Mouse (Mus musculus): Measurements from ENCODE around the gene Wsb2. TPM values are rescaled to one million over a fixed set of nuclear protein-coding genes. Genes with fewer than 3 reads are reported as not detected.
A peak's percentile ranks its signal among the peaks of the same experiment; 100 is the strongest.
"Not testable (repeated sequence)": the region's sequence is repeated elsewhere in the genome, so short reads cannot be mapped to it uniquely, and the experiment has no call there.

Wsb2 gene
- polyA plus RNA-seq, 1 experiment: 151 TPM

DNA sequence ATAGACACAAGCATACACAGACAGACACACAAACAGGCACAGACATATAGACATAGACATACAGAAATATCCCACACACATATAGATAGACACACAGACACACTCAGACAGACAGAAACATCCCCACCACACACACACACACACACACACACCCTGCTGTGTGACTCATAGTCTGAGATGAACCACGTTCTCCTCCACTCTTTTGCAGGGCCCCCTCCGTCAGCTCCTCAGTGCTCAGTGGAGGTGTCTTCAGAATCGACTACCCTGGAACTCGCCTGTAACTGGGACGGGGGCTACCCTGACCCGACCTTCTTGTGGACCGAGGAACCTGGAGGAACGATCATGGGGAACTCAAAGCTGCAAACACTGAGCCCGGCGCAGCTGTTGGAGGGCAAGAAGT is 19.1 kb upstream of the Wsb2 start:
- no peaks in the 10 kb centered on the region for H3K4me1 ChIP-seq (ENCODE audit: control insufficient read depth, insufficient read depth, low read length)
- H3K4me3 ChIP-seq (replicated peaks; ENCODE audit: extremely low read depth, low read depth, low read length): no peak overlapping the region
- WGBS: 84% methylated on average over 10 of the region's 10 CpGs
- no peak for DNase-seq
- TF ChIP-seq POLR2A (IDR thresholded peaks at IDR 0.05; ENCODE audit: borderline replicate concordance, extremely low read depth, low read depth, low read length): no peak
- no peak for TF ChIP-seq CTCF (IDR thresholded peaks at IDR 0.05; ENCODE audit: insufficient read depth, low read length)

DNA sequence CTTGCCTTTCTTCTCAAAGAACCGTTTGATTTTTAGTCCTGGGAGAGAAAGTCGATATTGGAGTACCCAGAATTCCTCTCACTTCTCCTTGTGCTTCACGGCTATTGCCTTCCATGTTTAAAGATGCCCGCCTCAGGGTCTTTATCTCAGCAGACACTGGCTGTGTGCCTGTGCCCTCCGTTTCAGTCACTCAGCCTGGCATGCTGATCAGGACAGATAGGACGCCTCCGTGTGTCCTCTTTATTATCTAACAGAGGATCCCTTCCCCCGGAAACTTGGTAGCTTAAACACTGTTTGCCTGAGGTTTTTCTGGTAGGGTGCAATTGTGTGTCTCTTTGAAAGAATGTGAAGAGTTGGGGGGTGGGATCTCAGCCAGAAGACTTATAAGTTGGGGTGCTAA is 18.6 kb upstream of the Wsb2 start:
- Histone ChIP-seq H3K4me3 (replicated peaks; ENCODE audit: extremely low read depth, low read depth, low read length) (no peak overlapping the region), H3K4me1 (ENCODE audit: control insufficient read depth, insufficient read depth, low read length) (no peaks in the 10 kb centered on the region)
- TF ChIP-seq POLR2A (IDR thresholded peaks at IDR 0.05; ENCODE audit: borderline replicate concordance, extremely low read depth, low read depth, low read length): no peak
- WGBS: 83% methylated on average over 8 of the region's 8 CpGs
- no peak for DNase-seq

DNA sequence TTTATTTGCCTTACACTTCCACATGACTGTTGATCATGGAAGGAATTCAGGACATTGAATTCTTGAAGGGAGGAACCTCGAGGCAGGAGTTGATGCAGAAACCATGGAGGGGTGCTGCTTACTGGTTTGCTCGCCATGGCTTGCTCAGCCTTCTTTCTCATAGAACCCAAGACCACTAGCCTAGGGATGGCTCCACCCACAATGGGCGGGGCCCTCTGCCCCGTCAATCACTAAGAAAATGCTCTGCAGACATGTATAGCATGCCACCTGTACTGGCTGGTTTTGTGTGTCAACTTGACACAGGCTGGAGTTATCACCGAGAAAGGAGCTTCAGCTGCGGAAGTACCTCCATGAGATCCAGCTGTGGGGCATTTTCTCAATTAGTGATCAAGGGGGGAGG is 17.0 kb upstream of the Wsb2 start:
- no peak for DNase-seq
- Histone ChIP-seq H3K4me3 (replicated peaks; ENCODE audit: extremely low read depth, low read depth, low read length) (no peak overlapping the region), H3K4me1 (ENCODE audit: control insufficient read depth, insufficient read depth, low read length) (no peaks in the 10 kb centered on the region)
- TF ChIP-seq CTCF (IDR thresholded peaks at IDR 0.05; ENCODE audit: insufficient read depth, low read length): no peak
- TF ChIP-seq POLR2A (IDR thresholded peaks at IDR 0.05; ENCODE audit: borderline replicate concordance, extremely low read depth, low read depth, low read length): no peak
- 84% methylated on average over 6 of the region's 6 CpGs for WGBS

DNA sequence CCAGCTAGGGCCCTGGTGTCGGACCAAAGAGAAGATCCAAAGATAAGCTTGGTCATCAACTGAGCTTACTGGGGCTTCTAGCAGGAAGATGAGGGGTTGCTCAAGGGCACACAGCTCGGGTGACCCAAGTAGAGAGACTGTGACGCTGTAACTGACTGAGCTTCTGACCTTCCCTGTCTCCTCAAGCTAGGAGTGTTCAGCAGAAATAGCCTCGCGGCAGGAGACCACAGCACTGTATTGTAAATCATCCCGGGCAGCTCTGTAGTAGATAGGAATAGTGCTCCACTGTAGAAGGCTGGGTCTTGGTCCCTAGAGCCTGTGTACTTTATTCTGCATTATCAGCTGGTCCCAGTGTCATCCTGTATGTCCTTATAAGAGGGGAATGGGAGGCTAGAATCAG is 15.2 kb upstream of the Wsb2 start:
- 74% methylated on average over 6 of the region's 6 CpGs for WGBS
- Histone ChIP-seq H3K4me3 (replicated peaks; ENCODE audit: extremely low read depth, low read depth, low read length) (no peak overlapping the region), H3K4me1 (ENCODE audit: control insufficient read depth, insufficient read depth, low read length) (no peaks in the 10 kb centered on the region)
- DNase-seq: no peak
- no peak for TF ChIP-seq POLR2A (IDR thresholded peaks at IDR 0.05; ENCODE audit: borderline replicate concordance, extremely low read depth, low read depth, low read length)
- no peak for TF ChIP-seq CTCF (IDR thresholded peaks at IDR 0.05; ENCODE audit: insufficient read depth, low read length)

DNA sequence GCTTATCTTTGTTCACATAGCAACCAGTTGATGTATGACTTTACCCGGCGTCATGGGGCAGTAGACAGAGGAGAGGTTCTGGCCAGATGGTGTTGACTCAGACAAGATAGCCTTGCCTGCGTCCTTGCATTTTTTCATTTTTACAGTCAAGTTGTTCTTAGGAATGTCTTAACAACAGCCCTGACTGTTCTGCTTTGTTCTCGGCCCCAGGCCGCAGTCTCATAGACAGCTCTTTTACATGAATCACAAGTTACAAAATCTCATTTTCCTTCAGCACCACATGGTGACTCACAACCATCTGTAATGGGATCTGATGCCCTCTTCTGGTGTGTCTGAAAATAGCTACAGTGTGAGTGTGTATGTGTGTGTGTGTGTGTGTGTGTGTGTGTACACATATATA is 12.6 kb upstream of the Wsb2 start:
- DNase-seq; H3K4me3 ChIP-seq (replicated peaks; ENCODE audit: extremely low read depth, low read depth, low read length); H3K4me1 ChIP-seq (ENCODE audit: control insufficient read depth, insufficient read depth, low read length): not testable (repeated sequence)
- 92% methylated on average over 5 of the region's 5 CpGs for WGBS

DNA sequence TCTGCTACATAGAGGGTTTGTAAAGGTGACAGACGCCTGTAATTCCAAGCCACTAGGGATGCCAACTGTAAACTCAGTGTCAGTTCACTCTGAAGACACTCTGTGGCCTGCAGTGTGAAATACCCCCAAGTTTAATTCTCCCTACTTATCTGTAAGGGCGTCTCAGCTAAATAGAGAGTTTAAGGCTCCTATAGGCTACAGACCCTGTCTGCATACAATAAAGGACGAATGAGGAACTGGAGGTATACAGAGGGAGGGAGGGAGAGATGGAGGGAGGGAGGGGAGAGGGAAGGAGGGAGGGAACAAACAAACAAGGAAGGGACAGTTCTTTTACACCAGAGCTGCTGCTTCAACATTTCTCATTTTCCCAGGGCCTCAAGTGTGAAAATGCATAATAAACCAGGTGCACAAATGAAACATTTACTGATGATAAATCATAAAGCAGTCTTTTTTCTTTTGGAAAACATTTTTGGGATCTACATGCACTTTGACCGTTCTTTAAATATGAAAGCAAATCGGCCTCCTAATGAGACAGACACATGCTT is 11.6 kb upstream of the Wsb2 start:
- no peak for DNase-seq
- TF ChIP-seq POLR2A (IDR thresholded peaks at IDR 0.05; ENCODE audit: borderline replicate concordance, extremely low read depth, low read depth, low read length) (no peak), CTCF (IDR thresholded peaks at IDR 0.05; ENCODE audit: insufficient read depth, low read length) (no peak)
- 85% methylated on average over 5 of the region's 5 CpGs for WGBS
- no peaks in the 10 kb centered on the region for H3K4me1 ChIP-seq (ENCODE audit: control insufficient read depth, insufficient read depth, low read length)
- no peak overlapping the region for H3K4me3 ChIP-seq (replicated peaks; ENCODE audit: extremely low read depth, low read depth, low read length)

DNA sequence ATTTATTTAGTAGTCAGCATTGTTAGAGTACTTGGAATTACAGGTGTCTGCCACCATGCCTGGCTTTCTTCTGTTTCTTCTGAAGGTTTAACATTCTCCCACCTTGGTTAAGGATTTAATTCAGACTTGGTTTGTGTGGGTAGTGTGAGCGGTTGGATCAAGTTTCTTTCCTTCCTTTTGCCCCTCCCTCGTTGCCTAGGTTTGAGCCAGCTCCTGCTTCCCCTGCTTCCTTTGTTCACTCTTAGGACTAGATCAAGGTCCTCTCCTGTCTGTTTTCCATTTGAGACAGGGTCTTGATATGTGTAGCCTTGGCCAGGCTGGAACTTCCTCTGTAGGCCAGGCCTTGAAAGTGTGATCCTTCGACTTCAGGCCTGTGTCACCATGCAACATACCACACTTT is 10.8 kb upstream of the Wsb2 start:
- 48% methylated on average over 3 of the region's 3 CpGs for WGBS
- Histone ChIP-seq H3K4me3 (replicated peaks; ENCODE audit: extremely low read depth, low read depth, low read length) (no peak overlapping the region), H3K4me1 (ENCODE audit: control insufficient read depth, insufficient read depth, low read length) (no peaks in the 10 kb centered on the region)
- DNase-seq: no peak
- TF ChIP-seq CTCF (IDR thresholded peaks at IDR 0.05; ENCODE audit: insufficient read depth, low read length): no peak
- TF ChIP-seq POLR2A (IDR thresholded peaks at IDR 0.05; ENCODE audit: borderline replicate concordance, extremely low read depth, low read depth, low read length): no peak

DNA sequence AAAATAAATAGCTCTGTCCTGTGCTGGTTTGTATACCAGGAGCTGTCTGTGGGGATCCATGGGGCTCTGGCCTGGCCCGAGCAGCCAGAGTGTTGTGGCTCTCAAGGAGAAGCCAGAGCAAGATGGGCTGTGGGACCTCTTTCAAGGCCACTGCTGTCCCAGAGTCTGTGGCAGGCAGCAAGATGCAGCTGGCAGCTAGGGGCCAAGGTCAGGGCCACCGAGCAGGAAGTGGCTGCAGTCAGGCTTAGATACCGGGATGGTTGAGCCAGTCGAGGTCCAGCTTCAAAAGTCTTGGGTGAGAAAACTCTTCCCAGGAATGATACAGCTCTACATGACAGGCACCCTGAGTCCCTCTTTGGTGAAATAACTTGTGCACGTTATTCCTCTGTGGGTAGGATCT is 10.1 kb upstream of the Wsb2 start:
- Histone ChIP-seq H3K4me3 (replicated peaks; ENCODE audit: extremely low read depth, low read depth, low read length) (no peak overlapping the region), H3K4me1 (ENCODE audit: control insufficient read depth, insufficient read depth, low read length) (no peaks in the 10 kb centered on the region)
- TF ChIP-seq POLR2A (IDR thresholded peaks at IDR 0.05; ENCODE audit: borderline replicate concordance, extremely low read depth, low read depth, low read length): no peak
- no peak for TF ChIP-seq CTCF (IDR thresholded peaks at IDR 0.05; ENCODE audit: insufficient read depth, low read length)
- DNase-seq: no peak
- 74% methylated on average over 5 of the region's 5 CpGs for WGBS

DNA sequence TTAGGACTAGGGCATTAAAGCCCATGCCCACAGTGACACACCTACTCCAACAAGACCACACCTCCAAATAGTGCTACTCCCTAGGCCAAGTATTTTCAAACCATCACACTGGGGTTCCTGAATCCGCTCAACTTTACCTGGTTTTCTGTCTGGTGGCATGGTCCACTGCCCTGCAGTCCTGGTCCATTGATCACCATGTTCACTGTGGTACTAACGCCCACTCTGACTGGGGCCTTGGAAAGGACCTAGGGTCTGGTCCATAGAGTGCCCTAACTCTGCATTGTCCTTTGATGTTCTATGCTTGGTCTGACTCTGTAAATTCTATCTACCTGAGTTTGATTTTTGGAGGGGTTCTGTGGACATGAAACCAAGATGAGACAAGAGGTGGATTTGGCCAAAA is 9.3 kb upstream of the Wsb2 start:
- no peak for DNase-seq
- WGBS: 94% methylated on average over 2 of the region's 2 CpGs
- TF ChIP-seq POLR2A (IDR thresholded peaks at IDR 0.05; ENCODE audit: borderline replicate concordance, extremely low read depth, low read depth, low read length) (no peak), CTCF (IDR thresholded peaks at IDR 0.05; ENCODE audit: insufficient read depth, low read length) (no peak)
- Histone ChIP-seq H3K4me3 (replicated peaks; ENCODE audit: extremely low read depth, low read depth, low read length) (no peak overlapping the region), H3K4me1 (ENCODE audit: control insufficient read depth, insufficient read depth, low read length) (no peaks in the 10 kb centered on the region)

DNA sequence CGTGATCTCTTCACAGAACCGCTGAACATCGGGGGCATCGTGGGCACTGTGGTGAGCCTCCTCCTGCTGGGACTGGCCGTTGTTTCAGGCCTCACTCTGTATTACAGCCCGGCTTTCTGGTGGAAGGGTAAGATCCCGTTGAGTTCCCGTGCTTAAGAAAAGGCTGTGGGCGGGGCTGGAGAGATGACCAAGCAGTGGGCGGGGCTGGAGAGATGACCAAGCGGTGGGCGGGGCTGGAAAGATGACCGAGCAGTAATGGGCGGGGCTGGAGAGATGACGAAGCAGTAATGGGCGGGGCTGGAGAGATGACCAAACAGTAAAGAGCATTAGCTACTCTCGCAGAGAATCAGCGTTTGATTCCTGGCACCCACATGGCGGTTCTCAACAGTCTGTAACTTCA is 8.8 kb upstream of the Wsb2 start:
- Histone ChIP-seq H3K4me1 (ENCODE audit: control insufficient read depth, insufficient read depth, low read length) (no peaks in the 10 kb centered on the region), H3K4me3 (replicated peaks; ENCODE audit: extremely low read depth, low read depth, low read length) (no peak overlapping the region)
- WGBS: 54% methylated on average over 19 of the region's 19 CpGs
- peak; percentile 59 for DNase-seq
- TF ChIP-seq CTCF (IDR thresholded peaks at IDR 0.05; ENCODE audit: insufficient read depth, low read length): no peak
- TF ChIP-seq POLR2A (IDR thresholded peaks at IDR 0.05; ENCODE audit: borderline replicate concordance, extremely low read depth, low read depth, low read length): no peak

DNA sequence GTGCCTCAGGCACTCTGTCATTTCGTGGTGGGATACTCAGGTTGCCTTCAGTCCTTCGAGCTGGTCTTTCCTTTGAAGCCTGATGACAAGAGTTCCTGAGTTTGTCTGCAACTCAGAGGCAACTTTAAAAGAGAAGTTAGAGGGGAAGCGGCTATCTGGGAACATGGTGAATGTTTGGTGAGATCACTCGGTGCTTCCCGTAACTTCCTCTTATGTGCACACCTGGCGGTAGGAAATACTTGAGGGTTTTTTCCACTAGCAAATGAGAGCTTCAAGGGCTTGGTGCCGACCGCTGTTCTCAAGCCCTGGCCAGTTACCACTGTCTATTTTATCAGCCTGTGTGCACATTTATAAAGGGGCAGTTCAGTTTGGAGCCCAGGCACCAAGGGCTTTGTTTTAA is 3.0 kb upstream of the Wsb2 start:
- 51% methylated on average over 8 of the region's 8 CpGs for WGBS
- TF ChIP-seq POLR2A (IDR thresholded peaks at IDR 0.05; ENCODE audit: borderline replicate concordance, extremely low read depth, low read depth, low read length) (no peak), CTCF (IDR thresholded peaks at IDR 0.05; ENCODE audit: insufficient read depth, low read length) (no peak)
- no peak overlapping the region for H3K4me3 ChIP-seq (replicated peaks; ENCODE audit: extremely low read depth, low read depth, low read length)
- no peak for DNase-seq
- peaks cover 12% of the 10 kb centered on the region for H3K4me1 ChIP-seq (ENCODE audit: control insufficient read depth, insufficient read depth, low read length)

All from lung, adult 2 months (tissue).